Mouse (Mus musculus) small intestine, adult 2 months (tissue): ENCODE data around the gene Gxylt1.

Experiments used
- CTCF ChIP-seq: fragments of 200-500 bp; IDR thresholded peaks from 2 replicates; pipeline ENCODE4 v1.5.1; 2012; ENCODE audit warnings: low read depth, mild to moderate bottlenecking, control low read depth, inconsistent platforms, low read length, moderate library complexity, mixed read lengths; ENCODE audit not compliant: insufficient replicate concordance, insufficient read length; ENCODE audit errors: extremely low read depth
- POLR2A ChIP-seq: fragments of 200-500 bp; IDR thresholded peaks from 2 replicates; pipeline ENCODE4 v1.6.1; 2012; ENCODE audit warnings: low read depth, mild to moderate bottlenecking, control low read depth, inconsistent platforms, low read length, moderate library complexity

GRCm38 (mm10) chr15:93270289-93270855 lies 4.6 kb downstream of the Gxylt1 start:
- no peak for TF ChIP-seq POLR2A
- TF ChIP-seq CTCF, result no peak
